Comparison of ENCODE assay signal across 13 mouse cellular contexts in genomic region chr10:42225184-42225935, GRCm38 (mm10). TPM values are rescaled to one million over a fixed set of nuclear protein-coding genes. Genes with fewer than 3 reads are reported as not detected.
DNase-seq lines count a peak whose midpoint lies in the region.
"Had no signal": no experiment of that assay in that cellular context is flagged by ENCODE, and none has a peak within 500 bp of the region (broad histone marks: within the 10 kb centered on the region; RNA-seq: fewer than 3 reads in every experiment).

No protein-coding gene starts in this region.

- WGBS in macrophage (ENCODE audit: missing documents): 50% methylated on average over 16 of the region's 18 CpGs

- no peaks in the 10 kb centered on the region for H3K36me3 ChIP-seq in macrophage (ENCODE audit: inconsistent target)
- H3K36me3 ChIP-seq: hindbrain, embryonic 12.5 days; midbrain, embryonic 12.5 days had no signal

- no peak overlapping the region for H3K4me3 ChIP-seq in macrophage (ENCODE audit: inconsistent target)
- H3K4me3 ChIP-seq: hindbrain, embryonic 12.5 days; midbrain, embryonic 12.5 days had no signal

- peaks cover 100% of the 10 kb centered on the region for H3K79me2 ChIP-seq in macrophage (ENCODE audit: inconsistent target)

- intact Hi-C loops in left cerebral cortex, postnatal 10 days (cut with DNase I): no loop called here

- 0 out of 2 replicates have a peak overlapping the region, but pooled peaks have one; percentile 7 for H3K27ac ChIP-seq in macrophage
- H3K27ac ChIP-seq: hindbrain, embryonic 12.5 days; midbrain, embryonic 12.5 days had no signal

- DNase-seq in cerebellum, postnatal 10 days: peak; percentile 37 to 51
- no peak for DNase-seq in cerebellum, adult 9-11 months
- DNase-seq in brain, adult 2 months (ENCODE audit: low read depth, low spot score): peak; percentile 57
- peak; percentile 86 for DNase-seq in kidney, adult 9 months
- no peak for DNase-seq in adrenal gland, postnatal 10 days
- no peak for DNase-seq in layer of hippocampus, postnatal 10 days (ENCODE audit: low spot score in 2 of 2)
- DNase-seq in left cerebral cortex, postnatal 10 days (ENCODE audit: extremely low spot score in 1 of 2, low spot score in 2 of 2): no peak
- DNase-seq: layer of hippocampus, adult 9-11 months; retina, postnatal 1 day; thymus, adult 2 months had no signal

RNA-seq across cellular contexts. Expression of gene Foxo3, which starts 51.2 kb away (rescaled TPM):
- 100 to 1,000 TPM in 6 of 26 experiments, 10 to 100 TPM in 16, 1 to 10 TPM in 4; 7.0 to 151 (median 51.2) TPM for total RNA-seq in macrophage (2018; cell fraction: chromatin; rRNA removed)
- 100 to 1,000 TPM in 1 of 26 experiments, 10 to 100 TPM in 25; 13.3 to 101 (median 50.0) TPM for total RNA-seq in macrophage (2018; cell fraction: cytosol; rRNA removed)
- total RNA-seq in macrophage (2018; cell fraction: nucleus; rRNA removed): 100 to 1,000 TPM in 5 of 26 experiments, 10 to 100 TPM in 21; 11.9 to 127 (median 54.9) TPM
- 23.9 to 39.4 TPM (median 30.8 TPM) in 3 replicates for polyA plus RNA-seq in macrophage (2018)
- 10 to 100 TPM; 45.4 to 48.2 TPM for total RNA-seq in adrenal gland, postnatal 10 days (2021)
- total RNA-seq in layer of hippocampus, postnatal 10 days (2021): 10 to 100 TPM; 31.0 to 32.2 TPM
- total RNA-seq in left cerebral cortex, postnatal 10 days (2021): 10 to 100 TPM; 40.0 to 46.8 TPM

Comparison
In these comparisons a context has a peak if more than half of its experiments do, and no peak if none do; other contexts are left out.
1. DNase-seq: peak in cerebellum, postnatal 10 days (2 of 2), brain, adult 2 months (single experiment) and kidney, adult 9 months (single experiment); none in cerebellum, adult 9-11 months (single experiment), adrenal gland, postnatal 10 days (single experiment), layer of hippocampus, postnatal 10 days (0 of 2) and left cerebral cortex, postnatal 10 days (0 of 2).